ENCODE assay signal across 8 mouse cellular contexts in the genomic region with DNA sequence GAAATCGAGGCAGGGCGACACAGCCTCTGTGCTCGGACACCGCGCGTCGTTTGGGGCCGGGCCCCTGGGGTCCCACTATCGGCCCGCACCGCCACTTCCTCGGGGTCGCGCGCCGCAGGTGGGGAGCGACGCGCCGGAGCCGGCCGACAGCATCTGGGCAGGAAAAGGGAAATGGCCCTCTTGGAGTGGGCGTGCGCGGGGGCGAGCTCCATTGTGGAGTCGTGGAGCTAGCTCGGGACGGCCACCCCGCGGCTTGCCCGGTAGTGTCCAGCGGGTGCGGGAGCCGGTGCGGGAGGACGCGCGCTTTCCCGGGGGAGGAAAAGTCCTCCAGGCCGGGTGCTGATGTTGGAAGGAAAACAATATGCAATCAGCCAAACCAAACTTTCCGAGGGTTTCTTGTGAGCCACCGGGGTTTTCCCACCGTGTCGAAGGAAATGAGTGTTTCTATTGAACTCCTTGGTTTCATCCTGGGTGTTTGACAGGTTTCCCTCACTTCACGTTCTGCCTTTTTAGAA. TPM values are rescaled to one million over a fixed set of nuclear protein-coding genes. Genes with fewer than 3 reads are reported as not detected.
DNase-seq lines count a peak whose midpoint lies in the region; ATAC-seq lines count a peak whose summit lies in the region.

No protein-coding gene starts in this region.

- ATAC-seq in forebrain, embryonic 13.5 days = peak; percentile 69; the same call in 1 of the 2 replicates

- peak overlapping the region; percentile 92 for H3K9ac ChIP-seq in forebrain, embryonic 13.5 days

- peak overlapping the region; percentile 74 for H3K4me2 ChIP-seq in forebrain, embryonic 13.5 days

- H3K27ac ChIP-seq in forebrain, embryonic 13.5 days = peak overlapping the region; percentile 85
- H3K27ac ChIP-seq in macrophage = no peak overlapping the region

- H3K4me3 ChIP-seq in forebrain, embryonic 13.5 days = peak overlapping the region; percentile 82
- peak overlapping the region; percentile 32 for H3K4me3 ChIP-seq in macrophage (ENCODE audit: inconsistent target)

- WGBS in forebrain, embryonic 13.5 days = under 1% methylated on average over 46 of the region's 46 CpGs
- WGBS in macrophage (ENCODE audit: missing documents) = under 1% methylated on average over 46 of the region's 46 CpGs

- no peaks in the 10 kb centered on the region for H3K36me3 ChIP-seq in forebrain, embryonic 13.5 days (ENCODE audit: poor library complexity, severe bottlenecking)
- no peaks in the 10 kb centered on the region for H3K36me3 ChIP-seq in macrophage (ENCODE audit: inconsistent target)

- intact Hi-C loops in left cerebral cortex, postnatal 10 days (cut with DNase I) = no loop called here

- H3K79me2 ChIP-seq in macrophage (ENCODE audit: inconsistent target) = peaks cover 46% of the 10 kb centered on the region

- H3K27me3 ChIP-seq in forebrain, embryonic 13.5 days = no peaks in the 10 kb centered on the region

- no peaks in the 10 kb centered on the region for H3K9me3 ChIP-seq in forebrain, embryonic 13.5 days (replicated peaks)

- H3K4me1 ChIP-seq in forebrain, embryonic 13.5 days = peaks cover 21% of the 10 kb centered on the region

- peak; percentile 68 to 82 for DNase-seq in adrenal gland, adult (ENCODE audit: inconsistent age in 2 of 2, low spot score in 1 of 2)
- DNase-seq in adrenal gland, adult 8-10 months = no peak
- DNase-seq in adrenal gland, postnatal 25 days = peak; percentile 64
- DNase-seq in heart, postnatal 4 days = peak; percentile 78
- peak; percentile 38 to 90 for DNase-seq in left cerebral cortex, postnatal 10 days (ENCODE audit: extremely low spot score in 1 of 2, low spot score in 2 of 2)
- DNase-seq in right cerebral cortex, postnatal 36 days (ENCODE audit: low spot score in 2 of 2) = peak; percentile 50 to 53

RNA-seq across cellular contexts. Expression of a gene that starts 0.5 kb away (rescaled TPM):
- 10 to 100 TPM; 51.1 to 58.4 (median 54.2) TPM for total RNA-seq in adrenal gland, adult 8-10 months (2022)
- total RNA-seq in adrenal gland, postnatal 25 days (2021) = 38.3 and 57.5 TPM in 2 replicates
- polyA plus RNA-seq in forebrain, embryonic 13.5 days (2015; fragmentation: Nextera tagmentation; extraction: Ambion mirVana) = 114 and 115 TPM in 2 replicates
- total RNA-seq in heart, postnatal 4 days (2021) = 10 to 100 TPM; 53.0 to 56.5 TPM
- 10 to 100 TPM; 83.3 to 89.1 TPM for total RNA-seq in left cerebral cortex, postnatal 10 days (2021)
- 100 to 1,000 TPM in 22 of 26 experiments, 10 to 100 TPM in 4; 89.1 to 825 (median 157) TPM for total RNA-seq in macrophage (2018; cell fraction: chromatin; rRNA removed)
- 10 to 100 TPM; 18.0 to 70.6 (median 28.5) TPM for total RNA-seq in macrophage (2018; cell fraction: cytosol; rRNA removed)
- total RNA-seq in macrophage (2018; cell fraction: nucleus; rRNA removed) = 100 to 1,000 TPM in 13 of 26 experiments, 10 to 100 TPM in 13; 38.1 to 384 (median 109) TPM
- polyA plus RNA-seq in macrophage (2018) = 28.0 to 46.7 TPM (median 32.4 TPM) in 3 replicates

RNA-seq across cellular contexts. Expression of a gene that starts 12.4 kb away (rescaled TPM):
- 10 to 100 TPM; 34.4 to 41.2 (median 40.1) TPM for total RNA-seq in adrenal gland, adult 8-10 months (2022)
- total RNA-seq in adrenal gland, postnatal 25 days (2021) = 18.1 and 31.4 TPM in 2 replicates
- polyA plus RNA-seq in forebrain, embryonic 13.5 days (2015; fragmentation: Nextera tagmentation; extraction: Ambion mirVana) = 0.50 and 0.52 TPM in 2 replicates
- 1 to 10 TPM; 8.8 to 9.4 TPM for total RNA-seq in heart, postnatal 4 days (2021)
- 1 to 10 TPM; 1.8 to 2.4 TPM for total RNA-seq in left cerebral cortex, postnatal 10 days (2021)
- 10 to 100 TPM in 7 of 26 experiments, 1 to 10 TPM in 16, under 1 TPM in 3; 0.58 to 18.6 (median 4.8) TPM for total RNA-seq in macrophage (2018; cell fraction: chromatin; rRNA removed)
- 10 to 100 TPM; 15.6 to 30.1 (median 23.0) TPM for total RNA-seq in macrophage (2018; cell fraction: cytosol; rRNA removed)
- 10 to 100 TPM in 19 of 26 experiments, 1 to 10 TPM in 7; 2.9 to 43.4 (median 14.7) TPM for total RNA-seq in macrophage (2018; cell fraction: nucleus; rRNA removed)
- 15.5 to 37.2 TPM (median 30.0 TPM) in 3 replicates for polyA plus RNA-seq in macrophage (2018)

RNA-seq across cellular contexts. Expression of a gene that starts 59.6 kb away (rescaled TPM):
- total RNA-seq in adrenal gland, adult 8-10 months (2022) = 10 to 100 TPM in 3 of 4 experiments, 1 to 10 TPM in 1; 7.8 to 11.9 (median 11.2) TPM
- 6.7 and 9.1 TPM in 2 replicates for total RNA-seq in adrenal gland, postnatal 25 days (2021)
- 8.6 and 12.2 TPM in 2 replicates for polyA plus RNA-seq in forebrain, embryonic 13.5 days (2015; fragmentation: Nextera tagmentation; extraction: Ambion mirVana)
- total RNA-seq in heart, postnatal 4 days (2021) = 10 to 100 TPM; 26.1 to 26.6 TPM
- 10 to 100 TPM; 15.2 to 18.1 TPM for total RNA-seq in left cerebral cortex, postnatal 10 days (2021)
- 100 to 1,000 TPM in 15 of 26 experiments, 10 to 100 TPM in 11; 37.6 to 232 (median 114) TPM for total RNA-seq in macrophage (2018; cell fraction: chromatin; rRNA removed)
- total RNA-seq in macrophage (2018; cell fraction: cytosol; rRNA removed) = 100 to 1,000 TPM in 16 of 26 experiments, 10 to 100 TPM in 10; 68.0 to 298 (median 132) TPM
- 100 to 1,000 TPM in 22 of 26 experiments, 10 to 100 TPM in 4; 58.9 to 356 (median 241) TPM for total RNA-seq in macrophage (2018; cell fraction: nucleus; rRNA removed)
- 24.7 to 56.1 TPM (median 49.7 TPM) in 3 replicates for polyA plus RNA-seq in macrophage (2018)
